Mouse (Mus musculus) forebrain, embryonic 12.5 days (tissue): ENCODE measurements around the gene Cdc25b. TPM values are rescaled to one million over a fixed set of nuclear protein-coding genes. Genes with fewer than 3 reads are reported as not detected.

Experiments used
- ATAC-seq: fragments of 200-750 bp; cut with Nextera tagmentation; 2 replicates; pipeline ENCODE4 v1.8.0; 2017; ENCODE audit warnings: moderate TSS enrichment; ENCODE audit not compliant: low FRiP score
- H3K27ac ChIP-seq: fragments of 300-500 bp; sonication (generic); 2 replicates; pipeline ENCODE4 v1.5.1; 2016; ENCODE audit warnings: mild to moderate bottlenecking
- H3K27me3 ChIP-seq: fragments of 300-500 bp; sonication (generic); 2 replicates; pipeline ENCODE4 v1.6.1; 2016; ENCODE audit warnings: mild to moderate bottlenecking
- H3K36me3 ChIP-seq: fragments of 300-500 bp; sonication (generic); replicated peaks from 2 replicates; pipeline ENCODE4 v1.6.1; 2016; ENCODE audit warnings: mild to moderate bottlenecking
- H3K4me1 ChIP-seq: fragments of 300-500 bp; sonication (generic); 2 replicates; pipeline ENCODE4 v1.6.1; 2016
- H3K4me2 ChIP-seq: fragments of 300-500 bp; sonication (generic); 2 replicates; pipeline ENCODE4 v1.6.1; 2016; ENCODE audit warnings: mild to moderate bottlenecking, moderate library complexity
- H3K4me3 ChIP-seq: fragments of 300-500 bp; sonication (generic); replicated peaks from 2 replicates; pipeline ENCODE4 v1.5.1; 2016; ENCODE audit warnings: mild to moderate bottlenecking
- H3K9ac ChIP-seq: fragments of 300-500 bp; sonication (generic); 2 replicates; pipeline ENCODE4 v1.6.1; 2016; ENCODE audit warnings: mild to moderate bottlenecking
- H3K9me3 ChIP-seq: fragments of 300-500 bp; sonication (generic); 2 replicates; pipeline ENCODE4 v1.6.1; 2016
- WGBS: fragments of 180-500 bp; shearing (Covaris S2); methylation state at CpG from one replicate; pipeline ENCODE4 v1.1.7; 2016; 5-methylcytosine and 5-hydroxymethylcytosine counted together
- polyA plus RNA-seq: library from polyadenylated mRNA; unstranded; fragments of >200 nt; fragmentation: Nextera tagmentation; extraction: Ambion mirVana; gene quantifications from 2 replicates; pipeline ENCODE4 v1.2.1, GENCODE M21; 2016

Cdc25b gene
- polyA plus RNA-seq, 1 experiment from 2014 or later = 73.1 TPM

- Histone ChIP-seq H3K4me3 (no peak overlapping the region), H3K27me3 (no peaks in the 10 kb centered on the region), H3K36me3 (peaks cover 69% of the 10 kb centered on the region), H3K27ac (no peak overlapping the region), H3K4me2 (no peak overlapping the region), H3K9ac (no peak overlapping the region), H3K9me3 (no peaks in the 10 kb centered on the region), H3K4me1 (no peaks in the 10 kb centered on the region)
- WGBS = 91% methylated on average over 7 of the region's 7 CpGs
- ATAC-seq = no peak
Observed at GRCm38 (mm10) chr2:131242929-131243328, 56.2 kb downstream of the Cdc25b start.

Other genes starting within 250 kb of the Cdc25b start
- 6.0 and 7.6 TPM in 2 replicates for gene Gfra4, start 143.9 kb upstream of the Cdc25b start, polyA plus RNA-seq
- 0.97 and 1.5 TPM in 2 replicates for gene Adam33, start 123.1 kb upstream of the Cdc25b start, polyA plus RNA-seq
- 0.06 and 0.09 TPM in 2 replicates for gene Siglec1, start 100.2 kb upstream of the Cdc25b start, polyA plus RNA-seq
- gene Hspa12b, start 59.7 kb upstream of the Cdc25b start, polyA plus RNA-seq = 4.5 and 5.2 TPM in 2 replicates
- not detected in 2 replicates for gene Gm11037, start 53.5 kb upstream of the Cdc25b start, polyA plus RNA-seq
- 104 TPM in 2 replicates for gene 1700037H04Rik, start 26.9 kb upstream of the Cdc25b start, polyA plus RNA-seq
- gene Cenpb, start 6.9 kb upstream of the Cdc25b start, polyA plus RNA-seq = 15.3 and 16.2 TPM in 2 replicates
- gene Spef1, start 333 bp downstream of the Cdc25b start, polyA plus RNA-seq = 10.2 and 12.1 TPM in 2 replicates
- gene Ap5s1, start 20.1 kb downstream of the Cdc25b start, polyA plus RNA-seq = 29.1 and 30.0 TPM in 2 replicates
- 11.3 and 13.2 TPM in 2 replicates for gene Mavs, start 47.1 kb downstream of the Cdc25b start, polyA plus RNA-seq
- gene Pank2, start 75.5 kb downstream of the Cdc25b start, polyA plus RNA-seq = 58.5 and 70.4 TPM in 2 replicates
- gene Rnf24, start 165.9 kb downstream of the Cdc25b start, polyA plus RNA-seq = 14.4 and 17.4 TPM in 2 replicates